Mouse (Mus musculus): Measurements from ENCODE around the gene Pde3b.

- no peak for TF ChIP-seq CTCF (IDR thresholded peaks at IDR 0.05; ENCODE audit: low read depth)
- TF ChIP-seq EP300 (IDR thresholded peaks at IDR 0.05; ENCODE audit: low read depth), result no peak
These were observed 166.1 kb downstream of the Pde3b start for GRCm38 (mm10) chr7:114581200-114581599.
